Mouse (Mus musculus) ES-Bruce4 (cell line): ENCODE results near the gene Gli2.

ENCODE experiments used
- CTCF ChIP-seq: IDR thresholded peaks from one replicate; pipeline ENCODE4 v1.8.1; 2011; ENCODE audit warnings: low read depth, low read length
- EP300 ChIP-seq: IDR thresholded peaks from 2 replicates; pipeline ENCODE4 v1.6.1; 2011; ENCODE audit warnings: low read depth, low read length; ENCODE audit not compliant: insufficient read depth

- TF ChIP-seq CTCF = no peak
- no peak for TF ChIP-seq EP300
These were observed 22.2 kb downstream of the Gli2 start for GRCm38 (mm10) chr1:119031185-119031584.
